ENCODE assay signal across 8 mouse cellular contexts in the genomic region with DNA sequence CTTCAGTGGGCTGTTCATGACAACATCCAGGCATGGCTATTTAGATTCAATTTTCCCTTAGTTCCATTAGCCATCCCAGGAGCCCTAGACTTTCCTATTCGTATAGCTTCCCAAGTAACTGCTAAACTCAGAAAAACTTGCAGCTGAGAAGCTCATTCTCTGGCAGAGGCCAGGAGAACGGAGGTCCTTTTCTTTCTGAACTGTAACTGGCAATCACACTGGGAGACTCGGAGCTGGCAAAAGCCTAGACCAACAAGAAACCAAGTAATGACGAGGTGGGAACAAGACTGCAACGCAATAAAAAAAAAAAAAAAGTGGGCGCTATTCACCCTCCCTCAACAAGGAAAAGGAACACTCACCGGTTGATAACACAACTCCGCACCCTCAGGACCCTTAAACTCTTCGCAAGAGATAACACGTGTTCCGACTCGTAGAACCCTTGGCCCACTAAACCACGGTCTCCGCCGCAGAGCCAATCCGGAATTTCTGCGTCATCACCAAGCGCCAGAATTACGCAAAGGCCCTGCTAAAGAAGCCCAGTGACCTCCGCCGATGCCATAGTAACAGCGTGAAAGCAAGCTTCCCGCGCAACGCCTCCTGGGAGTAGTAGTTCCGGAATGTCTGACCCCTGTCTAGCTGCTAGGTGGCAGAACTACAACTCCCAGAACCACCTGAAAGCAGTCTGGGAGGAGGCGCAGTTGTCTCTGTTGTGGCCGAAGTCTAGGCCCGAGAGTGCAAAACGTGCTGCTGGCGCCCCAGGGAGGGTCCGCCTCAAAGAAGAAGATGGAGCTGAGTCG. TPM values are rescaled to one million over a fixed set of nuclear protein-coding genes. Genes with fewer than 3 reads are reported as not detected.
DNase-seq lines count a peak whose midpoint lies in the region; ATAC-seq lines count a peak whose summit lies in the region.

A gene (plus strand): TSS at position 593 of the 797 bp plus-strand sequence.

- peak; percentile 100 for DNase-seq in adipocyte (ENCODE audit: low spot score)
- DNase-seq in embryo, embryonic 10 days (ENCODE audit: low spot score), result peak; percentile 100
- peak; percentile 97 for DNase-seq in gastrocnemius, postnatal 10 days
- DNase-seq in induced T-regulatory cell, adult 2 months (ENCODE audit: low read depth), result peak; percentile 100
- DNase-seq in left cerebral cortex, adult 9 months (ENCODE audit: low spot score in 2 of 2), result peak; percentile 99 to 100
- DNase-seq in right cerebral cortex, postnatal 14 days, result peak; percentile 99
- DNase-seq in urinary bladder, postnatal 36 days (ENCODE audit: low spot score in 2 of 2), result peak; percentile 99

- ATAC-seq in megakaryocyte progenitor cell, adult 5-6 weeks (replicated peaks; ENCODE audit: poor library complexity), result peak; percentile 97

RNA-seq across cellular contexts. Expression of the gene that starts here (rescaled TPM):
- 1 to 10 TPM in 1 of 2 experiments, under 1 TPM in 1; 0.80 to 2.1 TPM for total RNA-seq in gastrocnemius, postnatal 10 days (2021)
- 5.2 and 25.4 TPM in 2 replicates for total RNA-seq in megakaryocyte progenitor cell, adult 5-6 weeks (2015)
- total RNA-seq in megakaryocyte progenitor cell, adult 5-6 weeks (2017), result 8.9 and 13.4 TPM in 2 replicates

Comparison
In these comparisons a context has a peak if more than half of its experiments do, and no peak if none do; other contexts are left out.
1. Peak in every context shown above with its lines: DNase-seq and ATAC-seq.